Mouse (Mus musculus) forebrain, postnatal 0 days (tissue): ENCODE data around the gene Zmynd12. TPM values are rescaled to one million over a fixed set of nuclear protein-coding genes. Genes with fewer than 3 reads are reported as not detected.

Experiments used
- ATAC-seq: fragments of 200-750 bp; cut with Nextera tagmentation; 2 replicates; pipeline ENCODE4 v1.8.0; 2017; ENCODE audit warnings: mild to moderate bottlenecking, moderate library complexity
- DNase-seq: peaks from one replicate; pipeline ENCODE4 v3.0.0-alpha.2; 2015
- H3K27ac ChIP-seq: fragments of 300-500 bp; sonication (generic); 2 replicates; pipeline ENCODE4 v1.5.1; 2014; ENCODE audit warnings: low read depth, mild to moderate bottlenecking, antibody characterized with exemption, low read length, moderate library complexity, mixed read lengths
- H3K27me3 ChIP-seq: fragments of 300-500 bp; sonication (generic); 2 replicates; pipeline ENCODE4 v1.6.1; 2014; ENCODE audit warnings: mild to moderate bottlenecking, low read length, mixed read lengths; ENCODE audit not compliant: insufficient read depth
- H3K36me3 ChIP-seq: fragments of 300-500 bp; sonication (generic); 2 replicates; pipeline ENCODE4 v1.6.1; 2014; ENCODE audit warnings: mild to moderate bottlenecking, moderate library complexity; ENCODE audit not compliant: insufficient read depth
- H3K4me1 ChIP-seq: fragments of 300-500 bp; sonication (generic); 2 replicates; pipeline ENCODE4 v1.6.1; 2014; ENCODE audit warnings: antibody characterized with exemption; ENCODE audit not compliant: insufficient read depth
- H3K4me2 ChIP-seq: fragments of 300-500 bp; sonication (generic); 2 replicates; pipeline ENCODE4 v1.6.1; 2014; ENCODE audit warnings: low read depth, mild to moderate bottlenecking, moderate library complexity
- H3K4me3 ChIP-seq: fragments of 300-500 bp; sonication (generic); 2 replicates; pipeline ENCODE4 v1.5.1; 2014; ENCODE audit warnings: low read depth, low read length, mixed read lengths
- H3K9ac ChIP-seq: fragments of 300-500 bp; sonication (generic); 2 replicates; pipeline ENCODE4 v1.6.1; 2014; ENCODE audit warnings: mild to moderate bottlenecking
- H3K9me3 ChIP-seq: fragments of 300-500 bp; sonication (generic); 2 replicates; pipeline ENCODE4 v1.6.1; 2016; ENCODE audit warnings: low read length
- CTCF ChIP-seq: sonication (generic); IDR thresholded peaks from 2 replicates; pipeline ENCODE4 v1.5.1; 2016; ENCODE audit warnings: antibody characterized with exemption, control low read depth, low read depth
- WGBS: fragments of 180-500 bp; shearing (Covaris S2); extraction: QIAGEN DNeasy Blood & Tissue Kit; methylation state at CpG from one replicate; pipeline ENCODE4 v1.1.7; 2014; 5-methylcytosine and 5-hydroxymethylcytosine counted together
- polyA plus RNA-seq: library from polyadenylated mRNA; unstranded; fragments of >200 nt; fragmentation: Nextera tagmentation; extraction: Ambion mirVana; gene quantifications from 2 replicates; pipeline ENCODE4 v1.2.1, GENCODE M21; 2015
- total RNA-seq: library from RNA; depleted of rRNA; stranded (reverse); fragments of >200 nt; gene quantifications from 2 replicates; pipeline ENCODE4 v1.2.3, GENCODE M21; 2014

Gene Zmynd12
- total and polyA plus RNA-seq, 2 experiments from 2014 or later, result 0.33 to 1.1 TPM

DNA sequence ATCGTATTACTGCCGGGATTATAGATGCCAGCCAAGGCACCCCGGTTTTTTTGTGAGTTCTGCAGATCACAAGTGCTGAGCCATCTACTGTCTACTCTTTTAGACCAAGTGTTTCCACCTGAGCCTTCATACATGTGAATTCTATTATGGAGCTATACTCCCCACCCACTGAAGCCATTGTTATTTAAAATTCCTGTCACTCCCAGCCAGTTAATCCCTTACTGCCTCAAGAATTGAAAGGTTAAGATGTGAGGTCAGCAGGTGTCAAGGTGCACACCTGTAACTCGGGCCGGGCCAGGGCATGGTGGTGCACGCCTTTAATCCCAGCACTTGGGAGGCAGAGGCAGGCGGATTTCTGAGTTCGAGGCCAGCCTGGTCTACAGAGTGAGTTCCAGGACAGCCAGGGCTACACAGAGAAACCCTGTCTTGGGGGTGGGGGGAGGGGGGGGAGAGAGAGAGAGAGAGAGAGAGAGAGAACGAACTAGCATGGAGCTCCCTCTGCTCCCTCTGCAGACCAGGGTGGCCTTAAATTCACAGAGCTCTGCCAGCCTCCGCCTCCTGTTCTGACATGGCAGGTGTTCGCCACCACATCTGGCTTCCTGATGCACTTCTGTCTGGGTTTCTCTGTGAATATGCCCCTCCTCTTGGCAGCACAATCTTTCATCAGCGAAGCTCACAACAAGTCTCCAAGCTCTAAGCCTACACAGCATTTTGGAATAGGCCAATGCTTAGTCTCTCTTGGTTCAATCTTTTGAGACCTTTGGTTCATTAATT lies 10.6 kb upstream of the Zmynd12 start:
- Histone ChIP-seq H3K4me2 (no peak overlapping the region), H3K27ac (no peak overlapping the region), H3K4me3 (no peak overlapping the region), H3K9me3 (no peaks in the 10 kb centered on the region), H3K9ac (no peak overlapping the region), H3K36me3 (no peaks in the 10 kb centered on the region), H3K27me3 (no peaks in the 10 kb centered on the region), H3K4me1 (no peaks in the 10 kb centered on the region)
- DNase-seq, result no peak
- WGBS, result 79% methylated on average over 12 of the region's 12 CpGs
- no peak for ATAC-seq
- TF ChIP-seq CTCF, result no peak

DNA sequence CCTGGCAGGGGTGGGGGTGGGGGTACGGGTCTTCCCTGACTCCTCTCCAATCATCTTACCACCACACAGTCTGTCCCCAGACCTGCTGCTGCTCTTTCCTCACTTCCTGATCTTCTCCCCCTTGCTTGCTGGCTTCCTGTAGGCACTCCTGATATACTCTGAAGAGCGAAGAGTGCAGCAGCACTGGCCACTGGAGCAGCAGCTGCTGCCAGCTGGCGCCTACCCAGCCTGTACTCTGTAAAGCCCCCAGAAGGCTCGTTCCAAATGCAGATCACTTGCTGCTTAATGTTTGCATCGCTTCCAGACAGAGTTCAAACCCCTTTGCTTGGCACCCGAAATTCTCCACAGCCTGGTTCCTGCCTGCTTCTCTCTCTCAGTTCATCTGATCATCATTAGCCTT lies 9.8 kb upstream of the Zmynd12 start:
- ATAC-seq (no peak), DNase-seq (peak; percentile 57)
- H3K27me3 ChIP-seq, result no peaks in the 10 kb centered on the region
- H3K4me3 ChIP-seq, result no peak overlapping the region
- 31% methylated on average over 6 of the region's 6 CpGs for WGBS
- H3K9ac ChIP-seq, result no peak overlapping the region
- TF ChIP-seq CTCF, result no peak
- no peak overlapping the region for H3K4me2 ChIP-seq
- H3K4me1 ChIP-seq, result no peaks in the 10 kb centered on the region
- no peak overlapping the region for H3K27ac ChIP-seq
- H3K9me3 ChIP-seq, result no peaks in the 10 kb centered on the region
- no peaks in the 10 kb centered on the region for H3K36me3 ChIP-seq

DNA sequence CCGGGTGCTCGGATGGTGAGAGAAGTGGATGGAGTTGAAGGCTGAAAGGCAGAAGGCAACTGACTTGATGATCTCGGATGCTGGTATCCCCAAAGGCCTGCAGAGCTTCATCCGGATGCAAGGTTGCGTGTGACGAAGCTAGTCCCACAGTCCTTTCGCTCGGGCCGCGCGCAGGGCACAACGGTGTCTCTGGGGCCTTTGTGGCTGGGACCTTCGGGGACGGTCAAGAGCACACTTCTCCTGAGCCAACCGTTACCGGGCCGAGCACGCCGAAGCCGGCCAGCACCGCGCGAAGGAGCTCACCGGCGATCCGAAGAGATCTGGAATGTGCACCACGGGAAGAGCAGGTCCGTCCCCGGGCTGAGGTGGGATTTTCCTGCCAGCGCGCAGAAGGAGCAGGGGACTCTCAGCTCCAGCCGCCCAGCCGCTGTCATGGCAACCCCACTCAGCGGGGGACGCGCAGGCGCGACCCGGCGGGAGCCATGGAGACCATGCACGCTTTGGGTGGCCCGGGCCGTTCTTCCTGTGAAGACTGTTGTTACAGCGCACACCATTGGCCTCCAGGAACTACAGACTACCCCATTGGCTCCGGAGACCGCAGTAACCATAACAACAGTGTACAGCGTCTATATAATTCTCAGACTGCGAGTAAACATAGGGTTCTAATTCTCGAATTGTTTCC lies 7.4 kb upstream of the Zmynd12 start, which contains the start of gene Ccdc30:
Gene Ccdc30 (minus strand): TSS at position 450 of the 682 bp plus-strand sequence.
- under 1% methylated on average over 49 of the region's 49 CpGs for WGBS

DNA sequence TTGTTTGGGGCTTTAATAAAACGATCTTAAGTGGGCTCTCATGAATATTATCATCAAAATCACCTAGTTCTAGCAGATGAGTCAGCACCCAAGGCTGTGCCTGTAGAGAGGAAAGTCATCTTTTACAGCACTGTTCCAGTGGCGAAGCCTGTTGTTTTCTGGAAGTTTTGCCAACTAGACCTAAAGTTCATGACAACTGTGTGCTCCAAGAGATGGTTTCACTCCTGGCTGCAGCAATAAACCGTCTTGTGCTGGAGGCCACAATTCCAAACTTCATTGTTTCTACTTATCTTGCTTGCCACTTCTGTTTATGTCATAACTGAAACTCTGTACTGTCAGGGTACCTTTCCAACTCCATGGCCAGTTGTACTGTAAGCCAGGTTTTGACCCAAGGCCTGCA lies 5.3 kb upstream of the Zmynd12 start:
- Histone ChIP-seq H3K4me3 (no peak overlapping the region), H3K36me3 (no peaks in the 10 kb centered on the region), H3K9ac (no peak overlapping the region), H3K27me3 (no peaks in the 10 kb centered on the region), H3K4me2 (no peak overlapping the region), H3K27ac (no peak overlapping the region), H3K4me1 (peaks cover 8% of the 10 kb centered on the region), H3K9me3 (no peaks in the 10 kb centered on the region)
- 84% methylated on average over 3 of the region's 3 CpGs for WGBS
- no peak for TF ChIP-seq CTCF
- no peak for ATAC-seq
- no peak for DNase-seq

More for the DNA sequence above, 7.4 kb upstream of the Zmynd12 start, which contains the start of gene Ccdc30:
- no peak for TF ChIP-seq CTCF
- Histone ChIP-seq H3K4me1 (no peaks in the 10 kb centered on the region), H3K4me2 (peak within 1 kb of the TSS; percentile 71), H3K27ac (peak within 1 kb of the TSS; percentile 72), H3K27me3 (no peaks in the 10 kb centered on the region), H3K36me3 (no peaks in the 10 kb centered on the region), H3K9ac (peak within 1 kb of the TSS; percentile 59), H3K9me3 (no peaks in the 10 kb centered on the region), H3K4me3 (peak within 1 kb of the TSS; percentile 70)
- ATAC-seq (peak; percentile 100), DNase-seq (peak; percentile 96)

DNA sequence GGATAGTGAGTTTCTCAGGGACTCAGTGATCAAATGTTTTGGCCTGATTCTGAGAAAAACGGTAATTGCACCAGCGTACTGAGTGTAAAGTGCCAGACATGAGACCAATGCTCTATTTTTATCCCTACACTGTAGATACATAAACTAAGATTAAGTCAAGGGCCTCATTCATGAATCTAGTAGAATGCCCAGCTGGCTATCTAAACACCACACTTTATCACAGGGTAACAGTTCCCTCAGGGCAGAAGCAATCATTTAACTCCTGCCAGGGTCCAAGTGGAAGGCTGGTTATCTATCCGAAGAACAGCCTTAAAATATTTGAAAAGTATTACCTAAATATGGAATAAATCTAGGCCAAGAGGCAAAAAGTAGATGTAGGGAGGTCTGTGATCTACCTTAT lies 4.7 kb upstream of the Zmynd12 start:
- no peak overlapping the region for H3K27ac ChIP-seq
- H3K9me3 ChIP-seq, result no peaks in the 10 kb centered on the region
- no peak overlapping the region for H3K4me3 ChIP-seq
- H3K4me1 ChIP-seq, result peaks cover 10% of the 10 kb centered on the region
- no peaks in the 10 kb centered on the region for H3K27me3 ChIP-seq
- ATAC-seq (no peak), DNase-seq (no peak)
- H3K4me2 ChIP-seq, result no peak overlapping the region
- no peak for TF ChIP-seq CTCF
- no peak overlapping the region for H3K9ac ChIP-seq
- 88% methylated on average over 3 of the region's 3 CpGs for WGBS
- no peaks in the 10 kb centered on the region for H3K36me3 ChIP-seq

DNA sequence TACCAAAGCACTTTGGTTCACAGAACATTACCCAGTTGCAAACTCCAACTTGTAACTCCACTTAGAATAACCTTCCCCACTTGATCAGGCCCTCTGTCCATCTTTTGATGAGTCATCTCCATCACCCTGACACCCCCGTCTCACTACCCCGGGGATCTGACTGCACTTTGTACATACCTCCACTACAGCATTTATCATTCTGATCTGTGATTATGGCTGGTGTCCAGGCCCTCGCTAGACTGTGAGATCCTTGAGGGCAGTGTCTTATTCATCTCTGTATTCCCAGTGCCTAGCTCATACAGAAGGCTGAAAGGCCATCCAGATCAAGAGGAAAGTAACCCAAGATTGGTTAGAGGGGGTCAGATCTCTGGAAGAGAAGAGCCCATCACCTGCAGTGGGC lies 1.4 kb upstream of the Zmynd12 start:
- H3K27ac ChIP-seq, result no peak overlapping the region
- peak overlapping the region; percentile 63 for H3K4me3 ChIP-seq
- H3K9me3 ChIP-seq, result no peaks in the 10 kb centered on the region
- ATAC-seq, result no peak
- WGBS, result 60% methylated on average over 3 of the region's 3 CpGs
- DNase-seq, result no peak
- no peak for TF ChIP-seq CTCF
- H3K4me1 ChIP-seq, result peaks cover 12% of the 10 kb centered on the region
- no peaks in the 10 kb centered on the region for H3K36me3 ChIP-seq
- peak overlapping the region; percentile 94 for H3K4me2 ChIP-seq
- H3K27me3 ChIP-seq, result no peaks in the 10 kb centered on the region
- peak overlapping the region; percentile 70; the same call in 1 of the 2 replicates for H3K9ac ChIP-seq

DNA sequence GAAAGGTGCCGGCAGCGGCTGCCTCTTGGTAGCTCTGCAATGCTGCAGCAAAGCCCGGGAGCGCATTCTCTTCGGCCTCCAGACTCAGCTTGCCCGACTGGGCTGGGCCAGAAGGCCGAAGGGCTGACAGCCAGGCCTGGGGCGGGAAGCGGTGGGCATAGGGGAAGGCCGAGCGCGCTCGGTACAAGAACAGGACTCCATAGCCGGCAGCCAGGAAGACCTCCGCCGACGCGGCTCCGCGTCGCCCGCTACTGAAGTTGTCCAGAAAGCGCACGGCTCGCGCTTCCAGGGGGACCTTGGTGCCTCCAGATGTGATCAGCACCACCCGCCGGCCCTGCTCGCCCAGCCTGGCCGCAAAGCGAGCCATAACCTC lies 707 bp upstream of the Zmynd12 start:
- ATAC-seq (peak; percentile 49), DNase-seq (no peak)
- WGBS, result 2% methylated on average over 31 of the region's 31 CpGs
- Histone ChIP-seq H3K27me3 (no peaks in the 10 kb centered on the region), H3K4me3 (peak overlapping the region; percentile 63), H3K36me3 (no peaks in the 10 kb centered on the region), H3K4me1 (peaks cover 12% of the 10 kb centered on the region), H3K9ac (peak overlapping the region; percentile 70), H3K4me2 (peak overlapping the region; percentile 94), H3K9me3 (no peaks in the 10 kb centered on the region), H3K27ac (peak overlapping the region; percentile 80)
- TF ChIP-seq CTCF, result no peak
